Mouse (Mus musculus) c-Kit-positive CD71-positive TER-119-positive erythroid progenitor cells, embryonic 14.5 days (primary cell): ENCODE results near the gene Orc3.

Experiments
- DNase-seq: peaks from one replicate; pipeline ENCODE4 v3.0.0-alpha.2; 2013; ENCODE audit warnings: low spot score

Orc3 gene

DNA sequence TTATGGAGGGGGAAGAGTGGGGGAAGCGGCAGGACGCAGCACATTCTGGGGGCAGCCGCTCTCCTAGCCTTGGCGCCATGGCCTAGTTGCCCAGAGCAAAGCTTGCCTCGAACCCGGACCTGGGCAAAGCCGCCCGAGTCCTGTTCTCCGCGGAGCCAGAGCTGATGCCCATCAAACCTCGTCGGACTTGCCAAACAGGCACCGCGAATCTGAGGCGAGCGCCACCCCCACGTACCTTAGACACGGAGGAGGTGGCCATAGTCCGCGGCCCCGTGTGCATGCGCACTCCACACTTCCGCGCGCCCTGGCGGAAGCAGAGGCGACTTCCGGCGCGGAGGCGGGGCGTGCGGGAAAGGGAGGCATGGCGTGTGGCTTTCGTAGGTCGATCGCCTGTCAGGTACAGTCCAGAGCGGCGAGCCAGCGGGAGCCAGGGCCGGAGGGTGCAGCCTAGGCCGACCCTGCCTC is at the start of gene Orc3, which contains the start of gene Rars2:
Orc3 (minus strand) TSS at position 315 of the 465 bp plus-strand sequence.
Rars2 (plus strand) TSS at position 328 of the 465 bp plus-strand sequence.
- DNase-seq: peak; percentile 88

- no peak for DNase-seq
Observed at GRCm38 (mm10) chr4:34661927-34662326, 47.2 kb upstream of the Orc3 start.

DNA sequence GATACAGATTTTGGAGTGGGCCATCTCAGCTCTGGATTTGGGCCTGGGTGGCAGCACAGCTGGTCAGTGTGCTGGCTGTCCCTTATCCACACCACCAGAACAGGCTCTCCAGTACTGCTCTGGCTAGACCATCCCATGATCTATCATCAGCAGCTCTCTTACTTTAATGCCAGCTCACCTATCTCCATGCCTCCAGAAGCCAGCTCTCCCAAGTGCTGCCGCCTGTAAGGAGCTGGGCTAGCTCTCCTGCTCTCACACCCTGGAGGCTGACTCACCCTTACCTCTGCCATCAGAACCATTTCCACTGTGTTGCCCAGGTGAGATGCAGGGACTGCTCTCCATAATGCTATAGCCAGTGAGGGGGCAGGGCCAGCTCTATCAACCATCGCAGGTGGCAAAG is 46.8 kb upstream of the Orc3 start:
- DNase-seq: no peak

- no peak for DNase-seq
Observed at GRCm38 (mm10) chr4:34659012-34659411, 44.3 kb upstream of the Orc3 start.

DNA sequence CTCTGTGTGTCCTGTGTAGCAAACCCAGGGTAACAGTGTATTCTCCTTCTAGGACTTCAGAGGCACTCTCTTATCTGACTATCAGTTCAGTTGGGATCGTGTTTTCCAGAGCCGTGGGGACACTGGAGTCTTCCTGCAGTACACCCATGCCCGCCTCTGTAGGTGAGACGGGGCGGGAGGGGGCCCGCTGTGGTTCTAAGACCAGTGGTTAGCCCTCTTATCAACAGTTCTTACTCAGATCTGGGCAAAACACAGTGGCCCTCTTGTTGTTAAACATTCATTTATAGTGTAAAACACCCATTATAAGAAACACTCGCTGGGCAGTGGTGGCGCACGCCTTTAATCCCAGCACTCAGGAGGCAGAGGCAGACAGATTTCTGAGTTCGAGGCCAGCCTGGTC is 41.4 kb upstream of the Orc3 start:
- no peak for DNase-seq

GRCm38 (mm10) chr4:34653179-34653578 is 38.4 kb upstream of the Orc3 start:
- no peak for DNase-seq

GRCm38 (mm10) chr4:34644779-34645178 is 30.0 kb upstream of the Orc3 start:
- no peak for DNase-seq

- no peak for DNase-seq
Observed at GRCm38 (mm10) chr4:34640731-34641130, 26.0 kb upstream of the Orc3 start.

DNA sequence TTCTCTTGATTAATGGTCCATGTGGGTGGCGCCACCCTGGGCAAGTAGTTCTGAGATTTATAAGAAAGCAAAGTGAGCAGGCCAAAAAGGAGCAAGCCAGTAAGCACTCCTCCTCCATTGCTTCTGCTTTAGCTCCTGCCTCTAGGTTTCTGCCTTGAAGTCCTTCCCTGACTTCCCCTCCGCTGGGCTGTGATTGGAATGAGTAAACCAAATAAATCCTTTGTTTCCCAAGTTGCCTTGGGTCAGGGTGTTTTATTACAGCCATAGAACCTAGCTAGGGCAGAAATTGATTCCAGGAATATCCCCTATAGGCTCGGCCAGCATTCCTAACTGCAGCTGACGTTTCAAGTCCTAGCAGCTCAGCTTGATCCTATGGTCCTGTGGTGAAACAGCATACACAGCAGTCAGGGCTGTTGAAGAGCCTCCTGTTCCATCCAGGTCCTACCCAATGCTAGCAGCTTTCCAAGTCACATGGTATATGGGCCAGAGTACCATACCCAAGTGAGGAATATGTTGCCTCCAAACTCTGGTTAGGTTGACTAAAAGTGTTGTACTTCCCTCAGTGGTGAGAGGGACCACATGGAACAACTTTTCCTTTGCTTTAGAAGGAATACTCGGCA is 25.1 kb upstream of the Orc3 start:
- no peak for DNase-seq

- DNase-seq: no peak
Observed at GRCm38 (mm10) chr4:34637851-34638250, 23.1 kb upstream of the Orc3 start.

- no peak for DNase-seq
Observed at GRCm38 (mm10) chr4:34637386-34637785, 22.6 kb upstream of the Orc3 start.

GRCm38 (mm10) chr4:34636036-34636435 is 21.3 kb upstream of the Orc3 start:
- no peak for DNase-seq

- no peak for DNase-seq
Observed at GRCm38 (mm10) chr4:34634129-34634528, 19.4 kb upstream of the Orc3 start.

DNA sequence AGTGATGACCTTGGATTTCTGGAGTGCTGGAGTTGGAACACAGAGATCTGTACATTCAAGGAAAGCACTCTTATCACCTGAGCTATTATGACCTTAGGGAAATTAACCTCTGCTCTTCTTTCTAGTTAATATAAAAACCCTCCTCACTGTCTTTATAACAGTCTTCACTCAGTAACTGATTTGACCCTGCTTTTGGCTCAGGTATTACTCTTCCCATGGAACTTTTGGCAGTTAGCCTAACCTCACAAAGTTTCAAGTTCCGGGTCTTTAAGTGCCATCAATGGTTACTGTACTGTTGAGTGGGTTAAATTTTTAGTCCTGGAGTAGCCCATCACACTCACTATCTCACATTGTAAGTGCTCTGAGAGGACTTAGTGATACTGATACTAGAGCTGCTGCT is 15.2 kb upstream of the Orc3 start:
- no peak for DNase-seq

DNA sequence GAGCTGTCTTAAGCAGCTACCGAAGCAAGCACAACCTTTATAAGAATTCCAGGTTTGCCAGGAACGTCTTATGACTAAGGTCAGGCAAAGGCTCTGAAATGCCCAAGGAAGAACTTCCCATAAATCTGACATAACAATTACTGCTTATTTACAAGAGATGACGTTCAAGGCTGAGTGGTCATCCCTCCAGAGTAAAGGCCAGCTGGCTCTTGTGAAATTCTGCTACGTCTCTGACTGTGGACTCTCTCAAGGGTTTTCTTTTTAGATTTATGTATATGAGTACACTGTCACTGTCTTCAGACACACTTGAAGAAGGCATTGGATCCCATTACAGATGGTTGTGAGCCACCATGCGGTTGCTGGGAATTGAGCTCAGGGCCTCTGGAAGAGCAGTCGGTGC is 11.7 kb upstream of the Orc3 start:
- no peak for DNase-seq

GRCm38 (mm10) chr4:34625556-34625955 is 10.8 kb upstream of the Orc3 start:
- DNase-seq: no peak

- no peak for DNase-seq
Observed at GRCm38 (mm10) chr4:34616146-34616545, 1.4 kb upstream of the Orc3 start.

- DNase-seq: peak; percentile 37
Observed at GRCm38 (mm10) chr4:34615303-34615702, 559 bp upstream of the Orc3 start.

GRCm38 (mm10) chr4:34613571-34614145 is 1.1 kb downstream of the Orc3 start:
- DNase-seq: peak; percentile 19

DNA sequence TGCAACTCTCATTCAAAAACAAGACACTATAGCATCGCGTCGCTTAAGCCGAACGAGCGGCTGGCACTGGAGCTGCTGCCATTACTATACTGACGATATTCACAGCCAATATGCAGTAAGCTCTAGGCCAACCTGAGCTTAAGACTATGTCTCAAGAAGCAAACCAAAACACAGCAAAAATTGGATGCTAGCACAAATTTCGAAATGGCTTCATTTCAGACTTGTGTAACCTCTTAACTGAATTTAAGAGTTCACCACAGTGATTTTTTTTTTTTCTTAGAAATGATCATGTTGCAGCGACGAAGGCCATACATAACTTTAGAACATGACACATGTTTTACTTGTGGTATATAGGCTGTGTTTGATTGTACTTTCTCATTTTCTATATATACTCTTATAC is 8.1 kb downstream of the Orc3 start:
- DNase-seq: no peak

GRCm38 (mm10) chr4:34603123-34603522 is 11.6 kb downstream of the Orc3 start:
- DNase-seq: no peak

DNA sequence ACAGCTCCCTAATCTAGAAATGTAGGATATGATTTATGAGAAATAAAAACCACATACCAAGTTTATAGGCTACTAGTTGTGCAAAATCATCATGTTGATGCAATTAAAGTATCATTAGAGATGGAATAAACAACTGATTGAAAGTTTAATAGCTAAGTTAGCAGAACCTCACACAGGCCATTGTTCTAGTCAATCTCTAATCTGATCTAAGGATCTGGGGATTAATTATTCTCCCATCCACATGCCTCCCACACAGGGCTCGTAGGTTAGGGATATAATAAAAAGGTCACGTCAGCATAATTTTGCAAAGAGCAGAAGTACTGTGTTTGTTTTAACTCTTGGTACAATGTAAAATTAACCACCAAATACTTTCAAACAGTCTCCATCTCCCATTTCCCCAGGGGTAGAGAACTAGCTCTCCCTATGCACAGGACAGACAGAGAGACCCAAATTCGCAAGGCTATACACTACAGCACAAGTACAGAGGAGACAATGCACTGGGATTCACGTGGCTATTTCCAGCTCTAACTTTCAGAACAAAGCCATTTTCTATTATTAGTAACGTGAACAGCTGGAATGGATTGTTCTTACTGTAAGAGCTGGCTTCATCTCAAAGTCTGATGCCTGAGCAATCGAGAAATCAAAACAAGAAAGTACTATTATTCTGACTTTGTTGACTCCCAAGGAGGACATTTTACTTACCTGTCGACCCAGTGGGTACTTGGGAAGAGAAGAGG is 29.7 kb downstream of the Orc3 start:
- no peak for DNase-seq

GRCm38 (mm10) chr4:34583427-34583826 is 31.3 kb downstream of the Orc3 start:
- no peak for DNase-seq
